Mouse (Mus musculus) lung, embryonic 14.5 days (tissue): Measurements from ENCODE around the gene Rgsl1. TPM values are rescaled to one million over a fixed set of nuclear protein-coding genes. Genes with fewer than 3 reads are reported as not detected.
"Not testable (repeated sequence)": the region's sequence is repeated elsewhere in the genome, so short reads cannot be mapped to it uniquely, and the experiment has no call there.

Experiments used
- ATAC-seq: fragments of 200-750 bp; cut with Nextera tagmentation; 2 replicates; pipeline ENCODE4 v1.8.0; 2017; ENCODE audit warnings: mild to moderate bottlenecking, moderate TSS enrichment, moderate library complexity; ENCODE audit not compliant: insufficient read depth
- DNase-seq: peaks from one replicate; pipeline ENCODE4 v3.0.0-alpha.2; 2015
- H3K27ac ChIP-seq: fragments of 300-500 bp; sonication (generic); 2 replicates; pipeline ENCODE4 v1.5.1; 2014; ENCODE audit warnings: low read depth, mild to moderate bottlenecking, moderate library complexity
- H3K27me3 ChIP-seq: fragments of 300-500 bp; sonication (generic); 2 replicates; pipeline ENCODE4 v1.6.1; 2014; ENCODE audit warnings: low read length, control low read depth; ENCODE audit not compliant: insufficient read depth
- H3K36me3 ChIP-seq: fragments of 300-500 bp; sonication (generic); 2 replicates; pipeline ENCODE4 v1.6.1; 2014; ENCODE audit warnings: control low read depth; ENCODE audit not compliant: insufficient read depth
- H3K4me1 ChIP-seq: fragments of 300-500 bp; sonication (generic); 2 replicates; pipeline ENCODE4 v1.6.1; 2014; ENCODE audit warnings: antibody characterized with exemption, control low read depth; ENCODE audit not compliant: insufficient read depth
- H3K4me2 ChIP-seq: fragments of 300-500 bp; sonication (generic); 2 replicates; pipeline ENCODE4 v1.6.1; 2014; ENCODE audit warnings: mild to moderate bottlenecking
- H3K4me3 ChIP-seq: fragments of 300-500 bp; sonication (generic); 2 replicates; pipeline ENCODE4 v1.5.1; 2014; ENCODE audit warnings: low read depth, low read length
- H3K9ac ChIP-seq: fragments of 300-500 bp; sonication (generic); 2 replicates; pipeline ENCODE4 v1.6.1; 2014
- H3K9me3 ChIP-seq: fragments of 300-500 bp; sonication (generic); 2 replicates; pipeline ENCODE4 v1.6.1; 2016; ENCODE audit warnings: low read depth, low read length, control low read depth
- CTCF ChIP-seq: IDR thresholded peaks from 2 replicates; pipeline ENCODE4 v1.5.1; 2016; ENCODE audit warnings: antibody characterized with exemption, low read depth
- WGBS: fragments of 180-500 bp; shearing (Covaris S2); extraction: QIAGEN DNeasy Blood & Tissue Kit; methylation state at CpG from one replicate; pipeline ENCODE4 v1.1.7; 2014; 5-methylcytosine and 5-hydroxymethylcytosine counted together
- polyA plus RNA-seq: library from polyadenylated mRNA; unstranded; fragments of >200 nt; fragmentation: Nextera tagmentation; extraction: Ambion mirVana; gene quantifications from 2 replicates; pipeline ENCODE4 v1.2.1, GENCODE M21; 2014

Rgsl1 gene
- polyA plus RNA-seq, 1 experiment from 2014 or later = not detected

DNA sequence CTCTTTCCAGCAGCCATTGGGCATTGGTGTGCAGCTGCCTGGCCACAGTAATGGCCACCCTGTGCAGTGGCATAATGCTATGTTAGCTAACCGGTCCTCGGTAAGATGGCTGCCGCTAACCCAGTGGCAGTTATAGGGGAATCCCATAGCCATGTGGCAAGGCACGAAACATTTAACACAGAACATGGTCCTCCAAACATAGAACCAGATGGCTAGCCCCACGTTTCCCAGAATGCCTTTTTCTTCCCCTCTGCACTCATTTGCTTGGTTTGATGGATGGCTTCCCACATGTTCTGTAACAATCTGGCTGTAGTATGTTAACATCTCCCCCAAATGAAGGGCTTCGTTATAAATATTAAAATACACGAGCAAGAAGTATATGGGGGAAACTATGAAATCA is 67.7 kb downstream of the Rgsl1 start:
- 85% methylated on average over 7 of the region's 7 CpGs for WGBS
- no peak for TF ChIP-seq CTCF
- no peaks in the 10 kb centered on the region for H3K36me3 ChIP-seq

DNA sequence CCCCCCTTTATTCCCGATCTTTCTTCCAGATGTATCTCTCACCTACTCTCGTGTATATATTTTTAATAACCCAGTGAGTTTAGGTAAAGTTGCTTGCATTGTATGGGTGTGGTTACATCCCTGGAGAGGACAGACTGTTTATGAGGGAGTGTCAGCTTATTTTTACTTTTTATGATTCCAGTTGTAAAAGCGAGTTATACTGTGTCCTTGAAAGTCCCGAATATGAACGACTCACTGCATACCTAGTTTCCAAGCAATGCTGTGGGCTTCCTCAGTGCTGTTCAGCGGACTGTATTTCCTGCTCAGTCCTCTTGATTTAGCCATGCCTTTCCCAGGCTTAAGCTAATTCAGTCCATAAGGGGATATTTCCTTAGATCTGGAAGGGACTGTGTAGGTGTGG is 68.8 kb downstream of the Rgsl1 start:
- WGBS = 80% methylated on average over 6 of the region's 6 CpGs
- no peak overlapping the region for H3K9ac ChIP-seq
- no peak overlapping the region for H3K4me2 ChIP-seq
- H3K27ac ChIP-seq = no peak overlapping the region
- no peak for TF ChIP-seq CTCF
- no peaks in the 10 kb centered on the region for H3K36me3 ChIP-seq
- no peaks in the 10 kb centered on the region for H3K4me1 ChIP-seq
- H3K9me3 ChIP-seq = no peaks in the 10 kb centered on the region
- no peak overlapping the region for H3K4me3 ChIP-seq
- H3K27me3 ChIP-seq = no peaks in the 10 kb centered on the region
- ATAC-seq = no peak
- no peak for DNase-seq

More for the DNA sequence above, 67.7 kb downstream of the Rgsl1 start:
- Histone ChIP-seq H3K4me2 (no peak overlapping the region), H3K27ac (no peak overlapping the region), H3K27me3 (no peaks in the 10 kb centered on the region), H3K9ac (no peak overlapping the region), H3K4me3 (no peak overlapping the region), H3K9me3 (no peaks in the 10 kb centered on the region), H3K4me1 (no peaks in the 10 kb centered on the region)
- ATAC-seq = no peak
- DNase-seq = no peak

DNA sequence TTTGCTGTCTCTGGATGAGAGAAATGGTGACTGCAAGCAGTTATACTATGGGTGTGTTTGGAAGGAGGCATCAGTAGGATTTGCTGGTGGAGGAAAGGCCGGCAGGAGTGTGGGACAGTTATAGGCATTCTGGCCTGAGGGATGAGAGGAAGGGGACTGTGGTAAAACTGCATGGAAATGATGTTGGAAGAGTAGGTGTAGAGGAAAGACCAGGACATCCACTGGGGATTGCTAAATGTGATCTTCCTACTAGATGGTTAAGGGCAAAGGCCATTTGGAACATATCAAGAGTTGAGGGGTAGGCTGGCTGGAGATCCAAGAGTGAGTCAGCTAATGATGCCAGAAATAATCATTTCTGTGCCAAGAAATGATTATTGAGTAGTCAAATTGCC is 73.2 kb downstream of the Rgsl1 start:
- 76% methylated on average over 1 of the region's 1 CpGs for WGBS
- Histone ChIP-seq H3K4me2 (no peak overlapping the region), H3K9me3 (no peaks in the 10 kb centered on the region), H3K36me3 (no peaks in the 10 kb centered on the region), H3K27me3 (no peaks in the 10 kb centered on the region), H3K4me1 (no peaks in the 10 kb centered on the region), H3K9ac (no peak overlapping the region), H3K27ac (no peak overlapping the region), H3K4me3 (no peak overlapping the region)
- ATAC-seq (no peak), DNase-seq (no peak)
- TF ChIP-seq CTCF = no peak

DNA sequence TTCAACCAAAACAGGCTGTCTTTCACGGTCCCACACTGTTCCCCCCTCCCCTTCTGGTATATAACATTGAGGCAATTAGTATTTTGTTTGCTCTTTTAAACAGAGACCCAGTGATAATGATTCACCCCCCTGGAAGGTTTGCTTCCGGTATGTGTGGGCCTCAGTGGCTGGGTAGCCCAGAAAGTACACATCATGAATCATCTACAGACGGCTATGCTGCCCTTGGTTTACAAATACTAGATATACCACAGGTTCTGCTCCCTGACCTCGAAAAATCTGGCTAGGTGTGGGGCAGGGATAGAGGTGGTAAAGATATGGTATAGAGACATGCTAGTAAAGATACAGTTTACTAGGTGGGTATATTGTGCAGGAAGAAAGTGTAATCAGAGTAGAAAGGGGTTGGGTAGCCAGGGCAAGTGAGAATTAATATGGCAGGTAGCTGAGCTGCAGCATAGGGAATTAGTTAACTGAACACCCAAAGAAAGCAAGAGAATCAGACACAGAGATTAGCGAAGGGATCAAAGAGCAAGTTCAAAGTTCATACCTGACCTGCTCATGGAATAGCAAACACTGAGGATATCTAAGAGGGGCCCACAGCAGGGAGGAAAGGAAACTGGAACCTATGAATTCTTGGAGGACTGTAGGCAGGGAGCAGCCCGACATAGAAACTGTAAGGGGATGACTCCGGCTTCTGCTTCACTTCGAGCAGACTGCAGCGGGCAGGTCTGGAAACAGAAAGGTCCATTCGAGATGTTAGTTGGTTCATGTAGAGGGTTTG is 73.8 kb downstream of the Rgsl1 start:
- 49% methylated on average over 10 of the region's 10 CpGs for WGBS
- ATAC-seq (no peak), DNase-seq (no peak)
- H3K4me2 ChIP-seq = no peak overlapping the region
- no peak overlapping the region for H3K27ac ChIP-seq
- H3K9ac ChIP-seq = no peak overlapping the region
- no peaks in the 10 kb centered on the region for H3K27me3 ChIP-seq
- no peak for TF ChIP-seq CTCF
- no peaks in the 10 kb centered on the region for H3K36me3 ChIP-seq
- H3K4me1 ChIP-seq = no peaks in the 10 kb centered on the region
- H3K4me3 ChIP-seq = no peak overlapping the region
- no peaks in the 10 kb centered on the region for H3K9me3 ChIP-seq

DNA sequence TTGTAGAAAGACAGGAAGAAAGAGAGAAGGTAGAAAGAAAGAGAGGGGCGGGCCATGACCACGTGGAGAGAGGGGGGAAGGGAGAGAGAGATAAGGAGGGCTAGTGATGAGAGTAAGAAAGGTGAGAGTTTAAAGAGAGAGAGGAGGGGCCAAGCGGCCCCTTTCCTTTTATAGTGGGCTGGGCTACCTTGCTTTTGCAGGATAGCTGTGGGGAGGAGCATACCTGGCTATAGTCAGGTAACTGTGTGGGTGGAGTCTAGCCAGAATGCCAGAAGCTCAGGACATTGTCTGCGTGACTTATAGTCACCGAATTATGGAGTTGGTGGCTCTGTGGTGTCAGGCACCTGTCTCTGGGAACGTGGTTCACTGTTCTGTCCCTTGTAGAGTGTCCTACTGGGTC is 74.4 kb downstream of the Rgsl1 start:
- H3K4me2 ChIP-seq, H3K27me3 ChIP-seq, H3K27ac ChIP-seq, H3K4me3 ChIP-seq, DNase-seq, H3K9me3 ChIP-seq, H3K9ac ChIP-seq, ATAC-seq, H3K4me1 ChIP-seq, H3K36me3 ChIP-seq: not testable (repeated sequence)
- 58% methylated on average over 6 of the region's 6 CpGs for WGBS

DNA sequence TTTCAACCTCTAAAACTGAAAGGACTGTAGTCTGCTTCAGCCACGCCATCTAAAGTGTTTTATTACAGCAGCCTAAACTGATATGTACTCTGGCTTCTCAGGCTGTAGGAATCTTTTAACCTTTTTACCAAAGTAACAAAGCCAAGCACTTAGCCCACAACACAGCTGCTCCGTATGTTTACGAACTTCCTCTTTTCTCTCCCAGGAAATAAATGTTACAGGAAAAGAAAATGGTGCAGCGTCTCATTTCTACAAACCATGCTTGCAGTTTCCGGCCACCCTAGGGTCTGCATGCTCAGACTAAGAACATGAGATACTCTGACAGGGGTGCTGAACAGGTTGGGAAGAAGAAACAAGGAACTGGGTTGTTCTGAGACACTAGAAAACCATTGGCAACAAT is 75.5 kb downstream of the Rgsl1 start:
- WGBS = 73% methylated on average over 5 of the region's 5 CpGs
- Histone ChIP-seq H3K27ac (no peak overlapping the region), H3K4me1 (no peaks in the 10 kb centered on the region), H3K36me3 (no peaks in the 10 kb centered on the region), H3K4me2 (no peak overlapping the region), H3K9me3 (no peaks in the 10 kb centered on the region), H3K9ac (no peak overlapping the region), H3K27me3 (no peaks in the 10 kb centered on the region), H3K4me3 (no peak overlapping the region)
- no peak for TF ChIP-seq CTCF
- ATAC-seq = no peak
- no peak for DNase-seq

DNA sequence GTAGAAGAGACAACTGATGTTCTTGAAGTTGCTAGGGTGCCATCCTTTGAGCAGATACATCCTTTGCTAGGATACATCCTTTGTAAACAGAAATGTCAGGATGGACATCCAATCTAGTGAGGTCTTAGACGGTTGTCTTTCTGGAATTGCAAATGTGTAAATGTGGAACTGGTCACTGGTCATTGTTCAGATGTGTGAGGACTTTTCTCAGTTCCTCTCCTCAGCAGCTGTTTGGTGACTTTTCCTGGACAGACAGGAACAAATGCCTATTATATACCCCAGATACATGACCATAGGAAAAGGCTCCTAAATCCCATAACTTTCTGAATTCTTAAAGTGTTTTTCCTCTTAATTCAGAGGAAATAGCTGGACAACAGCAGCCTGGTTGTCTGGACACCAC is 76.7 kb downstream of the Rgsl1 start:
- 78% methylated on average over 1 of the region's 1 CpGs for WGBS
- ATAC-seq = no peak

More for the DNA sequence above, 76.7 kb downstream of the Rgsl1 start:
- no peak for TF ChIP-seq CTCF
- H3K4me2 ChIP-seq = no peak overlapping the region
- no peaks in the 10 kb centered on the region for H3K9me3 ChIP-seq
- no peaks in the 10 kb centered on the region for H3K4me1 ChIP-seq
- H3K4me3 ChIP-seq = no peak overlapping the region
- H3K27ac ChIP-seq = no peak overlapping the region
- H3K27me3 ChIP-seq = no peaks in the 10 kb centered on the region
- DNase-seq = no peak
- no peak overlapping the region for H3K9ac ChIP-seq
- no peaks in the 10 kb centered on the region for H3K36me3 ChIP-seq
